Mouse (Mus musculus) neural tube, embryonic 13.5 days (tissue): ENCODE data around the gene Gabrb2. TPM values are rescaled to one million over a fixed set of nuclear protein-coding genes. Genes with fewer than 3 reads are reported as not detected.
A peak's percentile ranks its signal among the peaks of the same experiment; 100 is the strongest.

Source experiments
- ATAC-seq: fragments of 200-750 bp; cut with Nextera tagmentation; 2 replicates; pipeline ENCODE4 v1.8.0; 2017; ENCODE audit warnings: low read depth, mild to moderate bottlenecking, moderate TSS enrichment, moderate library complexity
- H3K27ac ChIP-seq: fragments of 300-500 bp; sonication (generic); replicated peaks from 2 replicates; pipeline ENCODE4 v1.5.1; 2015; ENCODE audit warnings: moderate library complexity, mild to moderate bottlenecking, inconsistent platforms
- H3K27me3 ChIP-seq: fragments of 300-500 bp; sonication (generic); 2 replicates; pipeline ENCODE4 v1.6.1; 2015; ENCODE audit warnings: mild to moderate bottlenecking, inconsistent platforms
- H3K36me3 ChIP-seq: fragments of 300-500 bp; sonication (generic); 2 replicates; pipeline ENCODE4 v1.6.1; 2015; ENCODE audit warnings: mild to moderate bottlenecking, inconsistent platforms
- H3K4me1 ChIP-seq: fragments of 300-500 bp; sonication (generic); replicated peaks from 2 replicates; pipeline ENCODE4 v1.6.1; 2015; ENCODE audit warnings: inconsistent platforms
- H3K4me2 ChIP-seq: fragments of 300-500 bp; sonication (generic); 2 replicates; pipeline ENCODE4 v1.6.1; 2015; ENCODE audit warnings: inconsistent platforms, mild to moderate bottlenecking, moderate library complexity
- H3K4me3 ChIP-seq: fragments of 300-500 bp; sonication (generic); 2 replicates; pipeline ENCODE4 v1.5.1; 2015; ENCODE audit warnings: mild to moderate bottlenecking, inconsistent platforms
- H3K9ac ChIP-seq: fragments of 300-500 bp; sonication (generic); 2 replicates; pipeline ENCODE4 v1.6.1; 2015; ENCODE audit warnings: moderate library complexity, mild to moderate bottlenecking, inconsistent platforms
- H3K9me3 ChIP-seq: fragments of 300-500 bp; sonication (generic); 2 replicates; pipeline ENCODE4 v1.6.1; 2016; ENCODE audit warnings: inconsistent platforms
- WGBS: fragments of 180-500 bp; shearing (Covaris S2); methylation state at CpG from one replicate; pipeline ENCODE4 v1.1.7; 2015; 5-methylcytosine and 5-hydroxymethylcytosine counted together
- polyA plus RNA-seq: library from polyadenylated mRNA; unstranded; fragments of >200 nt; fragmentation: Nextera tagmentation; extraction: Ambion mirVana; gene quantifications from 2 replicates; pipeline ENCODE4 v1.2.1, GENCODE M21; 2015

The Gabrb2 gene
- polyA plus RNA-seq, result 7.7 and 8.1 TPM in 2 replicates

- Histone ChIP-seq H3K9me3 (no peaks in the 10 kb centered on the region), H3K4me2 (peak within 1 kb of the TSS; percentile 83), H3K4me1 (peaks cover 11% of the 10 kb centered on the region; the same call in 1 of the 2 replicates), H3K27ac (peak within 1 kb of the TSS; percentile 86), H3K27me3 (no peaks in the 10 kb centered on the region), H3K4me3 (peak within 1 kb of the TSS; percentile 60), H3K9ac (peak within 1 kb of the TSS; percentile 81), H3K36me3 (no peaks in the 10 kb centered on the region)
- WGBS, result 29% methylated on average over 19 of the region's 20 CpGs
- peak; percentile 25 for ATAC-seq
These were observed at the start of gene Gabrb2 for GRCm38 (mm10) chr11:42418996-42419782. Gene Gabrb2, plus strand, starts transcription at chr11:42419757.

GRCm38 (mm10) chr11:42378983-42379382 is 40.6 kb upstream of the Gabrb2 start:
- no peak overlapping the region for H3K4me3 ChIP-seq
- no peaks in the 10 kb centered on the region for H3K4me1 ChIP-seq
- H3K9ac ChIP-seq, result no peak overlapping the region
- H3K27me3 ChIP-seq, result no peaks in the 10 kb centered on the region
- no peak overlapping the region for H3K27ac ChIP-seq
- 86% methylated on average over 2 of the region's 2 CpGs for WGBS
- H3K36me3 ChIP-seq, result no peaks in the 10 kb centered on the region
- no peak overlapping the region for H3K4me2 ChIP-seq
- no peaks in the 10 kb centered on the region for H3K9me3 ChIP-seq
- no peak for ATAC-seq

GRCm38 (mm10) chr11:42386486-42386885 is 33.1 kb upstream of the Gabrb2 start:
- Histone ChIP-seq H3K27ac (no peak overlapping the region), H3K9me3 (no peaks in the 10 kb centered on the region), H3K36me3 (no peaks in the 10 kb centered on the region), H3K4me1 (no peaks in the 10 kb centered on the region), H3K27me3 (no peaks in the 10 kb centered on the region), H3K4me2 (no peak overlapping the region), H3K4me3 (no peak overlapping the region), H3K9ac (no peak overlapping the region)
- no peak for ATAC-seq
- 88% methylated on average over 4 of the region's 4 CpGs for WGBS

- Histone ChIP-seq H3K9me3 (no peaks in the 10 kb centered on the region), H3K27ac (no peak overlapping the region), H3K4me3 (no peak overlapping the region), H3K27me3 (no peaks in the 10 kb centered on the region), H3K4me1 (no peaks in the 10 kb centered on the region), H3K9ac (no peak overlapping the region), H3K4me2 (no peak overlapping the region), H3K36me3 (no peaks in the 10 kb centered on the region)
- 77% methylated on average over 3 of the region's 3 CpGs for WGBS
- no peak for ATAC-seq
These were observed 28.8 kb upstream of the Gabrb2 start for GRCm38 (mm10) chr11:42390682-42391290.

GRCm38 (mm10) chr11:42393451-42393850 is 26.1 kb upstream of the Gabrb2 start:
- Histone ChIP-seq H3K4me2 (no peak overlapping the region), H3K36me3 (no peaks in the 10 kb centered on the region), H3K9me3 (no peaks in the 10 kb centered on the region), H3K4me1 (no peaks in the 10 kb centered on the region), H3K9ac (no peak overlapping the region), H3K4me3 (no peak overlapping the region), H3K27ac (no peak overlapping the region), H3K27me3 (no peaks in the 10 kb centered on the region)
- 84% methylated on average over 4 of the region's 4 CpGs for WGBS
- no peak for ATAC-seq

- Histone ChIP-seq H3K36me3 (no peaks in the 10 kb centered on the region), H3K4me2 (peak overlapping the region; percentile 83), H3K9ac (peak overlapping the region; percentile 81), H3K27ac (peak overlapping the region; percentile 86), H3K4me3 (peak overlapping the region; percentile 60), H3K27me3 (no peaks in the 10 kb centered on the region), H3K9me3 (no peaks in the 10 kb centered on the region), H3K4me1 (peaks cover 11% of the 10 kb centered on the region; the same call in 1 of the 2 replicates)
- WGBS, result under 1% methylated on average over 21 of the region's 40 CpGs
- ATAC-seq, result peak; percentile 87
These were observed 455 bp downstream of the Gabrb2 start for GRCm38 (mm10) chr11:42419791-42420633.

- Histone ChIP-seq H3K27ac (peak overlapping the region; percentile 86), H3K27me3 (no peaks in the 10 kb centered on the region), H3K4me3 (peak overlapping the region; percentile 60), H3K9ac (peak overlapping the region; percentile 81), H3K9me3 (no peaks in the 10 kb centered on the region), H3K4me2 (peak overlapping the region; percentile 83), H3K4me1 (peaks cover 11% of the 10 kb centered on the region; the same call in 1 of the 2 replicates), H3K36me3 (no peaks in the 10 kb centered on the region)
- peak; percentile 71 for ATAC-seq
- under 1% methylated on average over 21 of the region's 21 CpGs for WGBS
These were observed 1.3 kb downstream of the Gabrb2 start for GRCm38 (mm10) chr11:42420634-42421470.

- 2% methylated on average over 3 of the region's 3 CpGs for WGBS
- H3K4me2 ChIP-seq, result peak overlapping the region; percentile 83; the same call in 1 of the 2 replicates
- H3K27me3 ChIP-seq, result no peaks in the 10 kb centered on the region
- peaks cover 11% of the 10 kb centered on the region; the same call in 1 of the 2 replicates for H3K4me1 ChIP-seq
- H3K36me3 ChIP-seq, result no peaks in the 10 kb centered on the region
- no peaks in the 10 kb centered on the region for H3K9me3 ChIP-seq
- no peak overlapping the region for H3K27ac ChIP-seq
- no peak for ATAC-seq
- H3K9ac ChIP-seq, result no peak overlapping the region
- H3K4me3 ChIP-seq, result no peak overlapping the region
These were observed 3.7 kb downstream of the Gabrb2 start for GRCm38 (mm10) chr11:42423231-42423630.

GRCm38 (mm10) chr11:42431495-42431894 is 11.9 kb downstream of the Gabrb2 start:
- Histone ChIP-seq H3K27ac (no peak overlapping the region), H3K4me2 (no peak overlapping the region), H3K9me3 (no peaks in the 10 kb centered on the region), H3K27me3 (no peaks in the 10 kb centered on the region), H3K4me1 (no peaks in the 10 kb centered on the region), H3K36me3 (0 out of 2 replicates have a peak, but pooled peaks cover 4% of the 10 kb centered on the region), H3K4me3 (no peak overlapping the region), H3K9ac (no peak overlapping the region)
- no peak for ATAC-seq

GRCm38 (mm10) chr11:42438978-42439377 is 19.4 kb downstream of the Gabrb2 start:
- WGBS, result 84% methylated on average over 2 of the region's 2 CpGs
- no peak overlapping the region for H3K4me2 ChIP-seq
- no peak for ATAC-seq

GRCm38 (mm10) chr11:42443641-42444040 is 24.1 kb downstream of the Gabrb2 start:
- no peaks in the 10 kb centered on the region for H3K27me3 ChIP-seq
- no peak overlapping the region for H3K27ac ChIP-seq
- ATAC-seq, result no peak
- H3K4me1 ChIP-seq, result no peaks in the 10 kb centered on the region
- H3K4me3 ChIP-seq, result no peak overlapping the region
- H3K36me3 ChIP-seq, result no peaks in the 10 kb centered on the region
- H3K9ac ChIP-seq, result no peak overlapping the region
- H3K4me2 ChIP-seq, result no peak overlapping the region
- H3K9me3 ChIP-seq, result no peaks in the 10 kb centered on the region

More at GRCm38 (mm10) chr11:42438978-42439377, 19.4 kb downstream of the Gabrb2 start:
- H3K27me3 ChIP-seq, result no peaks in the 10 kb centered on the region
- no peaks in the 10 kb centered on the region for H3K36me3 ChIP-seq
- H3K9me3 ChIP-seq, result no peaks in the 10 kb centered on the region
- no peaks in the 10 kb centered on the region for H3K4me1 ChIP-seq
- H3K9ac ChIP-seq, result no peak overlapping the region
- H3K4me3 ChIP-seq, result no peak overlapping the region
- no peak overlapping the region for H3K27ac ChIP-seq
